Mouse (Mus musculus) liver, postnatal 0 days (tissue): ENCODE results near the gene Suz12.

Experiments
- CTCF ChIP-seq: sonication (generic); IDR thresholded peaks from 2 replicates; pipeline ENCODE4 v1.5.1; 2016; ENCODE audit warnings: antibody characterized with exemption, low read depth
- EP300 ChIP-seq: IDR thresholded peaks from 2 replicates; pipeline ENCODE4 v1.6.1; 2016; ENCODE audit warnings: antibody characterized with exemption, low read depth, mild to moderate bottlenecking

- TF ChIP-seq CTCF (no peak), EP300 (no peak)
Measured at GRCm38 (mm10) chr11:79943601-79944000, 49.3 kb upstream of the Suz12 start.
